Mouse (Mus musculus): Measurements from ENCODE around the gene Stam.

- TF ChIP-seq CTCF (IDR thresholded peaks at IDR 0.05; ENCODE audit: borderline replicate concordance, extremely low read depth, insufficient read depth, insufficient read length) (no peak), POLR2A (IDR thresholded peaks at IDR 0.05; ENCODE audit: borderline replicate concordance, extremely low read depth, insufficient read depth, insufficient read length, poor library complexity, severe bottlenecking) (peak; percentile 77; the same call in 1 of the 2 replicates)
These were observed at the start of gene Stam for GRCm38 (mm10) chr2:14073362-14074220.

Measured in brain, embryonic 14.5 days (tissue).